Mouse (Mus musculus) T-helper 17 cell (primary cell): ENCODE measurements around the gene Ddx6.

ENCODE experiments used
- in situ Hi-C, 2 experiments: fragments of 300-600 bp; cut with MboI, MseI; formaldehyde crosslinking; loops; 1 replicate in 1 of 2; 2 replicates in 1 of 2; pipeline ENCODE4 v1.15.1; 2025; ENCODE audit warnings: high pct_unique_total_duplicates in 2 of 2

Gene Ddx6

GRCm38 (mm10) chr9:44685346-44686330, 80.9 kb downstream of the Ddx6 start:
- in situ Hi-C loops, result loop anchor here (5.0 to 10.0 kb wide), 2 partner anchors 38 to 231 kb away; partner anchors contain the start of gene Upk2 (in 1 of the 2)

- in situ Hi-C loops, result loop anchor here (5.0 to 10.0 kb wide), 2 partner anchors 39 to 232 kb away; partner anchors contain the start of gene Upk2 (in 1 of the 2)
Measured at GRCm38 (mm10) chr9:44686638-44687037, 81.9 kb downstream of the Ddx6 start.

GRCm38 (mm10) chr9:44688013-44688412, 83.3 kb downstream of the Ddx6 start:
- in situ Hi-C loops, result loop anchor here (5.0 to 10.0 kb wide), 2 partner anchors 41 to 233 kb away; partner anchors contain the start of gene Upk2 (in 1 of the 2)
